Mouse (Mus musculus) common myeloid progenitor, adult 5-6 weeks (primary cell): ENCODE measurements around the gene Zan. TPM values are rescaled to one million over a fixed set of nuclear protein-coding genes. Genes with fewer than 3 reads are reported as not detected.

Source experiments
- ATAC-seq: replicated peaks from 2 replicates; pipeline ENCODE4 v1.8.0; 2016; ENCODE audit warnings: low read depth, mild to moderate bottlenecking, moderate TSS enrichment, inconsistent platforms; ENCODE audit not compliant: poor library complexity, severe bottlenecking
- total RNA-seq: library from RNA; stranded (forward); fragments of 200-1000, 187-1606 nt; gene quantifications from 2 replicates; pipeline ENCODE4 v1.2.3, GENCODE M21; 2017

Gene Zan
- total RNA-seq, 1 experiment from 2014 or later = 0.37 TPM

- no peak for ATAC-seq
These were observed 57.0 kb downstream of the Zan start for GRCm38 (mm10) chr5:137419841-137420240.

DNA sequence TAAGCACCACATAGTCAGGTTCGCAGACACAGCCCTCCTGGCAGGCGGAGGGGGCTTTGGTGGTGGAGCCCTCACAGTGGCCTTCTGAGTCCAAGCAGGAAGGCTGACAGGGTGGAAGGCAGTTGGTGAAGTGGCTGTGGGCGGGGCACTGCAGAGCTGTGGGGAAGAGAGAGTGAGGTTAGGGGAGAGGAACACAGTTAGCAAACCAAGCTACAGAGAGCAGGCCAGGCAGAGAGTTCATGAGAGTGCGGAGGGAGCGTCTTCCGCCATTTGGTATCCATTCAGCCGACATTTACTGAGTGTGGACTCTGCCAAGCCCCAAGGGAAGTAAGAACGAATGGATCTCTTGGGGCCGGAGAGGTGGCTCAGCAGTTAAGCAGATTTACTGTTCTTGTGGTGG lies 57.8 kb downstream of the Zan start:
- peak; percentile 97 for ATAC-seq

- ATAC-seq = no peak
These were observed 62.6 kb downstream of the Zan start for GRCm38 (mm10) chr5:137414253-137414652.

DNA sequence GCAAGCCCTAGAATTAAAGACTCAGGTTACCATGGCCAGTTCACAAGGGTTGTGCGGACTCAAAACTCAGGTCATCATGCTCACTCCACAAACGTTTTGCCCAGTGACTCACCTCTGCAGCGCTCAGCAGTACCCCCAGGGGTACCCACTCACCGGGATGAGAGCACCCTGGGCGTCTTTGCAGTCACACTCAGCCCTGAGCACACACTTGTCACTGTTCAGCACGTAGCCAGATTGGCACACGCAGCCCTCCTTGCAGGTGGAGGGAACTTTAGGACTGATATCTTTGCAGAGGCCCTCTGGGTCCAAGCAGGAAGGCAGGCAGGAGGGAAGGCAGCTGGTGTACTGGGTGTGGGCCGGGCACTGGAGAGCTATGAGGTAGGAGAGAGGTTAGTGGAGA lies 65.6 kb downstream of the Zan start:
- no peak for ATAC-seq

- ATAC-seq = no peak
These were observed 66.3 kb downstream of the Zan start for GRCm38 (mm10) chr5:137410549-137410948.

- ATAC-seq = no peak
These were observed 66.8 kb downstream of the Zan start for GRCm38 (mm10) chr5:137410066-137410465.

GRCm38 (mm10) chr5:137409451-137409850 lies 67.4 kb downstream of the Zan start:
- no peak for ATAC-seq

DNA sequence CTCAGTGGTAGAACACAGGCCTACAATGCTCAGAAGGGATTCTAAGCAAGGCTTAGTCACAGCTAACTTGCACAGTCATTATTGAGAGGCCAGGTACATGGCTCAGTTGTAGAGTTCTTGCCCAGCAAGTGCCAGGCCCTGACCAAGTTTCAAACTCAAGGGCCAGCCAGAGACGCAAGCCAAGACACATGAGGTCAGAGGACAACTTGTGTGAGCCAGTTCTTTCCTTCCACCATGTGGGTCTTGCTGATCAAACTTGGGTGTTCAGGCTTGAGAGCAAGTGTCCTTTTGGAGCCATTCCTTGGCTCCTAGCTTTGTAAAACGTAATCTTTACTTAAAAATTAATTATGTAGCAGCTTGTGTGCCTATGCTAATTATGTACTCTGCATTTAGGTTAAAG lies 72.8 kb downstream of the Zan start:
- no peak for ATAC-seq

DNA sequence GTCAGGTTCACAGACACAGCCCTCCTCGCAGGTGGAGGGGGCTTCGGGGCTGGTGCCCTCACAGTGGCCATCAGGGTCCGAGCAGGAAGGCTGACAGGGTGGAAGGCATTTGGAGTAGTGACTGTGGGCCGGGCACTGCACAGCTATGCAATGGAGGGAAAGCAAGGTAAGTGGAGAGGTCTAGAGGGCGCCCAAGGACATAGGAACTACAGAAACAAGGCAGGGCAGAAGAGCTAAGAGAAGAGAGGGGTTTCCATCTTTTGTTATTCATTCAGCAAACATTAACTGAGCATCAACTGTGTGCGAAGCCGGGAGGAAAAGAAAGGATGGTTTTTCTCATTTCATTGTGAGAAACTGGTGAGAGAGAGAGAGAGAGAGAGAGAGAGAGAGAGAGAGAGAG lies 82.4 kb downstream of the Zan start:
- no peak for ATAC-seq

DNA sequence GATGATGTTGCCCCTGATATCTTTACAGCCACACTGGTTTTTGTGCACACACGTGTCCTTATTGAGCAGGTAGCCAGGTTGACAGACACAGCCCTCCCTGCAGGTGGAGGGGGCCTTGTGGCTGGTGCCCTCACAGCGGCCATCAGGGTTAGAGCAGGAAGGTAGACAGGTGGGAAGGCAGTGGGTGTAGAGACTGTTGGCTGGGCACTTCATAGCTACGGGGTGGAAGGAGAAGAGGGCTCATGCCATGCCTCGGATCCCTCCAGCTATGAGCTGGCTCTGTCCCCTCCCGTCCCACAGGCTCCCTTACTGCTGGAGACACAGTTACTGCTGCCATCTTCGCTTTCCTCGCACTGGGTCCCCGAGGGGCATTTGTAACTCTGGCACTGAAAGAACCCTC lies 85.2 kb downstream of the Zan start:
- no peak for ATAC-seq

- no peak for ATAC-seq
These were observed 90.2 kb downstream of the Zan start for GRCm38 (mm10) chr5:137386712-137387111.

DNA sequence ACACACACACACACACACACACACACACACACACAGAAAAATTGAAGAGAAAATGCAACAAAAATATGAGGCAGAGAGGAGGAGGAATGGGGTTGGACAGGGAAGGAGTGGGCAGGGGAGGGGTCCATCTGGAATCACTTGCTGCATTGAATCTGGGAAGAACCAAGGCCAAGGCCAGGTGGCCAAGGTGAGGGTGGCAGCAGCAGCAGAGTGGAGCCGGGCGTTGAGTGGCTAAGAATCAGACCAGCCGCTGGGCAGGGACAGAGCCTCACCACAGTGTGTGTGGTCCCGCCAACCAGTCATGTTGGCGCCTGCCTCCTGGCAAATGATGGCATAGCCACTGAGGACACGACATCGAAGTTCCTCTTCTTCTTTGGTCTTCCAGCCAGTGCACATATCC lies 93.4 kb downstream of the Zan start:
- no peak for ATAC-seq

DNA sequence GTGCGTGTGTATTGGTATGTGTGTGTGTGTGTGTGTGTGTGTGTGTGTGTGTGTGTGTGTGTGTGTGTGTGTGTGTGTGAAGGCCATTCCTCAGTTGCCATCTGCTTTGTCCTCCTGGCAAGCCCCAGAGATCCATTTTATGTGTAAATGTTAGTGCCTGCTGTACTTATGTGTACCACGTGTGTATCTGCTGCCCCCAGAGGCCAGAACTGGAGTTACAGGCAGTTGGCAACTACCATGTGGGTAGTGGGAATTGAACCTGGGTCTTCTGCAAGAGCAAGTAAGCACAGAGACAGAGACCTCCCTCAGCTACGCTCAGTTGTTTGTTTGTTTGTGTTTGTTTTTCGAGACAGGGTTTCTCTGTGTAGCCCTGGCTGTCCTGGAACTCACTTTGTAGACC lies 95.7 kb downstream of the Zan start:
- peak; percentile 85 for ATAC-seq

DNA sequence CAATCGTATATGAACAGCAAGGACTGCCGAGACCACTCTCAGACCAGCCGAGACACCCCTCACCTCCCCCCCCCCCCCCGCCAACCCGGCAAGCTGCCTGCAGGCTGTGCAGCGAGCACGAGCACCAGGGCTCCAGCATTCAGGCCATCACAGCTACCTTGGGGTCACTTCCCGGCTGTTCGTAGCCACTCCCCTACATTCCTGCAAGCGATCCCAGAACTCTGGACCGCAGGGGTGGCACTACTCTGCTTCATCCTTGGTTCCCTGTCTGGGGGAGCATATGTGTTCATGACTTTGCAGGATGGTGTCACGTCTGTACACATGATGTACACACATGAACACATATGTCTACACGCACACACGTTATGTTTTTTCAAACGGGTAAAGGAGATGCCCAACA lies 99.3 kb downstream of the Zan start:
- ATAC-seq = no peak

GRCm38 (mm10) chr5:137377176-137377575 lies 99.7 kb downstream of the Zan start:
- 0 out of 2 replicates have a peak, but pooled peaks have one; percentile 19 for ATAC-seq

DNA sequence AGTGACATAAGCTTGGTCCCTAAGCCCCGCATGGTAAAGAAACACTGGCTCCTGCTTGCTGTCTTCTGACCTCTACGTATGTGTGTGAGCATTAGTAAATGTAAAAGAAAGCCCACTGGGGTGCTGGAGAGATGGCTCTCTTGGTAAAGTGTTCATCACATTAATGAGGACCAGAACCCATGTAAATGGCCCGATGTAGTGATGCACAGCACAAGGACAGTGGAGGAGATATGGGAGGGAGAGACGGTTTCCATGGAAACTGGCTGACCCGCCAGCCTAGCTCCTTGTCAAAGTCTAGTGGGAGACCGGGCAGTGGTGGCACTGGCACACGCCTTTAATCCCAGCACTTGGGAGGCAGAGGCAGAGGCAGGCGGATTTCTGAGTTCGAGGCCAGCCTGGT lies 100.1 kb downstream of the Zan start:
- no peak for ATAC-seq

GRCm38 (mm10) chr5:137376198-137376597 lies 100.7 kb downstream of the Zan start:
- no peak for ATAC-seq

GRCm38 (mm10) chr5:137375627-137376026 lies 101.2 kb downstream of the Zan start:
- no peak for ATAC-seq

DNA sequence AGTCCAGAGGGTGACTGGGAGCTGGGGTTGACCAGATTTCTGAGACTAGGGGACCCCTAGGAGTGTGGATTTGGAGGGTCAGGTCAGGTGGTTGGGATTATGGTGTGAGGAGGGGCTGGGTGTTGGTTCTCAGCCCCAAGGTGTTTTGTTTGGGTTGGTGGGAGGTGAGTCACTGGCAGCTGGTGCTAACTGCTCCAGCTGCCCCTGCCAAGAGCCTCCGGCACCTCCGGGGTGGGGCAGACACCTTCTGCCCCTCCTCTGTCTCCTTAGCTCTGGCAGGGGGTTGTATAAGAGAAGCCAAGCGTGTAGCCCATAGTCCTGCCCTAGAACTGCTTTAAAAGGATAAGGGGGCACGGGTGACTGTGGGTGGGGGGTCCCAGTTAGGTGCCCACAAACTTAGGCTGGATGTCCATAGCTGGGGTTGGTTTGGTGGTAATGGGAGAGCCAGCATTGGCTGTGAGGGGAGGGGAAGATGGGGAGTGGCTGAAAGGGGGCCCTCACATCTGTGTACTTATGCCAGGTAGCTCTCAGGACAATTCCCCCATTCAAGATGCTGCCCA lies 102.3 kb downstream of the Zan start:
- no peak for ATAC-seq

DNA sequence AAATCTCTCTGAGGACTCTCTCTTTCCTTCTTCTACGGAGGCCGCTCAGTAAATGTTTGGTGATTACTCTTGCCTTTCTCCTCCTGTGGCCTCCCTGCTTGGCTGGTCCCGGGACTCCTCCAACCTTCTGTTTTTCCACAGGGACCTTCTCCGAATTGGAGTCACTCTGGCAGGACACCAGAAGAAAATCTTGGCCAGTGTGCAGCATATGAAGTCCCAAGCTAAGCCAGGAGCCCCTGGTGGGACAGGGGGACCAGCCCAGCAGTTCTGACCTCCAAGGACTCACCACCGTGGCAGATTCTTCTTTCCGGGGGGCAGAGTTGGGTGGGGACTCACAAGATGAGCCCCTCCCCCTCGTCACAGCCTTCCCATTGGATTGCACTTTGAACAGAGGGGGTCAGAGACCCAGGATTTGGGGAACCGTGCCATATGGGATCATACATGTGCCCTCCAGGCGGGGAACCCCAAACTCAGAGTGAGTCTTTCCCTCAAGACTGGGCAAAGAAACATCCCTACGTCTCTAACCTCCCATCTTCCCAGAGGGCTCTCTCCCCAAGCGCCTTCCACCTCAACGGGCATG lies 103.4 kb downstream of the Zan start:
- no peak for ATAC-seq

DNA sequence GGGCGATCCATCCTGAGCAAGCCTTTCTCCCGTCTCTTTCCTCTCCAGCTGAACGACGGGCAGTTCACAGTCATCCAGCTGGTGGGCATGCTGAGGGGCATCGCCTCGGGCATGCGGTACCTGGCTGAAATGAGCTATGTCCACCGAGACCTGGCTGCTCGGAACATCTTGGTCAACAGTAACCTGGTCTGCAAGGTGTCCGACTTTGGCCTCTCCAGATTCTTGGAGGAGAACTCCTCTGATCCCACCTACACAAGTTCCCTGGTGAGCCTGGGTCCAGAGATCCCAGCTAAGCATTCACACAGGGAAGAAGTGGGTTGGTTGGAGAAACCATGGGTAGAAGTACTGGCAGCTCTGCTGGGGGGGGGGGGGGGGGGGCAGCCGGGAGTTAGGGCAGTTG lies 107.2 kb downstream of the Zan start:
- ATAC-seq = no peak

DNA sequence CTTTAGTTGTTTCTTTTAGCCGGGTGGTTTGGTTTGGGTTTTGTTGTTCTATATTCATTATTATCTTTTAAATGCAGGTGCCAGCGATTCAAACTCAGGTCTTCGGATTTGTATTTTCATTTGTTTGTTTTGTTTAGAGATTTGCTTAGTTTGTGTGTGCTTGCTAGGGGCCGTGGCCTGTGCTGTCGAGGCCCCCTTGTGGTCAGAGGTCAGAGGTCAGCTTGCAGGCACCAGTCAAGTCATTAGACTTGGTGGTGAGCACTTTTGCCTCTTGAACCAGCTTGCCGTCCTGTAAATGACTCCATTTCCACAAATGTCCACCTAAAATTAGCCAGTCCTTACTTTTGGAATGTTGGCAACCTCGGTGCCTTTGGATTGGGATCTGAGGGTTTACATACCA lies 118.5 kb downstream of the Zan start:
- ATAC-seq = no peak
